Mouse (Mus musculus): Measurements from ENCODE around the gene C1qtnf7.

DNA sequence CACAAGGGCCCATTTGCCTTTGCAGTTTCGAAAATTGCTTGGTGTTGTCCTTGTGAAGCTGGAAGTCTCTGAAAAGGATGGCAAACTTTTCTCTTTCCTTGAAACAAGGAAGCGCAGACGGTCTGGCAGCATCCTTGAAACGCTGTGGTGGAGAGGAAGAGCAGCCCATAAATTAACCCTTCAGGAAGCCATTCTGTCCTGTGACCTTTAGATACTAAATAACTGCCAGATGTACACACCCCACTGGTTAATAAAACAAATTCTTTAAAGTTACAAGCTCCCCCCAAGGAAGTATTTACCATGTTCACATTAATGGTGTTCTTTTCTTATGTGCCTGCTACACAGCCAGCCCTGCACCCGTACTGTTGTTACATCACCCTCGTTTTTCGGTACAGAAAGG lies 6.0 kb downstream of the C1qtnf7 start:
- TF ChIP-seq POLR2A (IDR thresholded peaks at IDR 0.05; ENCODE audit: insufficient read depth, low read length) (no peak), CTCF (IDR thresholded peaks at IDR 0.05; ENCODE audit: low read depth, low read length) (no peak)
